In the genomic region with DNA sequence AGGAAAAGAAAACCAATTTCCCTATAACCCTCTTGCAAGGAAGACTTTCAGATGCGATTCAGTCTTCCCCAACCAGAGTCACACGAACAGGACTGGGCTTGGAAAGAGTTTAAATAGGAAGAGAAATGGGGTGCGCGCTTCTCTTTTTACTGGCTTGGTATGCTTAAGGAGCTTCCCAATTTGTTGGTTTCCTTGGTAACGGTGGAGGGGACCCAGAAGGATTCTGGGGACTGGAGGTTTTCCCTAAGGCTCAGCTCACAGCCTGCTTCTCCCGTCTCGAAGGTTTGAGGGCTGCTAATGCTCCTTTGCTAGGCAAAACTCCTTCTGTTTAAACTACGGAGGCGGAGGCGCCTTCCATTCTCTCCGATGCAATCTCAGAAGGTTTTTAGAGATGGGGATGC, we compare ENCODE assay signal across 9 mouse cellular contexts. TPM values are rescaled to one million over a fixed set of nuclear protein-coding genes. Genes with fewer than 3 reads are reported as not detected.
DNase-seq lines count a peak whose midpoint lies in the region; ATAC-seq and TF ChIP-seq lines count a peak whose summit lies in the region.
"Had no signal": no experiment of that assay in that cellular context is flagged by ENCODE, and none has a peak within 500 bp of the region (broad histone marks: within the 10 kb centered on the region; RNA-seq: fewer than 3 reads in every experiment).

No protein-coding gene starts in this region.

- DNase-seq in heart, postnatal 25 days (ENCODE audit: low spot score) = no peak
- peak; percentile 52 to 60 for DNase-seq in layer of hippocampus, postnatal 36 days
- DNase-seq in cerebellum, adult 2 months = no peak
- no peak for DNase-seq in thymus, postnatal 10 days (ENCODE audit: low spot score in 2 of 2)

- H3K9ac ChIP-seq in heart, embryonic 12.5 days = no peak overlapping the region
- H3K9ac ChIP-seq in forebrain, embryonic 12.5 days = peak overlapping the region; percentile 39
- H3K9ac ChIP-seq in neural tube, embryonic 14.5 days (replicated peaks; ENCODE audit: low read depth, low read length) = no peak overlapping the region; the same call in 1 of the 2 replicates

- H3K27ac ChIP-seq in heart, embryonic 12.5 days (ENCODE audit: poor library complexity, severe bottlenecking) = no peak overlapping the region
- peak overlapping the region; percentile 83 for H3K27ac ChIP-seq in forebrain, embryonic 12.5 days
- peak overlapping the region; percentile 71 for H3K27ac ChIP-seq in neural tube, embryonic 14.5 days (ENCODE audit: low read depth, low read length)
- no peak overlapping the region for H3K27ac ChIP-seq in cerebellum, adult 2 months (ENCODE audit: insufficient read depth, low read length)

- intact Hi-C loops in heart, postnatal 25 days (cut with DNase I) = no loop called here

- 0 out of 2 replicates have a peak, but pooled peaks cover 3% of the 10 kb centered on the region for H3K4me1 ChIP-seq in heart, embryonic 12.5 days (replicated peaks)
- peaks cover 31% of the 10 kb centered on the region for H3K4me1 ChIP-seq in forebrain, embryonic 12.5 days
- H3K4me1 ChIP-seq in neural tube, embryonic 14.5 days (ENCODE audit: control insufficient read depth, insufficient read depth, low read length) = peaks cover 8% of the 10 kb centered on the region; the same call in 1 of the 2 replicates
- no peaks in the 10 kb centered on the region for H3K4me1 ChIP-seq in cerebellum, adult 2 months (ENCODE audit: control insufficient read depth, insufficient read depth, low read length)

- 6% methylated on average over 11 of the region's 11 CpGs for WGBS in heart, embryonic 12.5 days
- WGBS in forebrain, embryonic 12.5 days = 2% methylated on average over 11 of the region's 11 CpGs
- WGBS in neural tube, embryonic 14.5 days = 5% methylated on average over 11 of the region's 11 CpGs
- WGBS in cerebellum, adult 2 months = 14% methylated on average over 11 of the region's 11 CpGs

- peaks cover 67% of the 10 kb centered on the region for H3K27me3 ChIP-seq in heart, embryonic 12.5 days (replicated peaks)
- H3K27me3 ChIP-seq in forebrain, embryonic 12.5 days = peaks cover 46% of the 10 kb centered on the region
- no peaks in the 10 kb centered on the region; the same call in 1 of the 2 replicates for H3K27me3 ChIP-seq in neural tube, embryonic 14.5 days (ENCODE audit: control insufficient read depth, insufficient read depth, low read length)
- H3K27me3 ChIP-seq in cerebellum, adult 2 months (ENCODE audit: control insufficient read depth, insufficient read depth, low read length) = peaks cover 2% of the 10 kb centered on the region; the same call in 1 of the 2 replicates

- peak overlapping the region; percentile 59 for H3K4me2 ChIP-seq in heart, embryonic 12.5 days
- peak overlapping the region; percentile 64 for H3K4me2 ChIP-seq in forebrain, embryonic 12.5 days
- H3K4me2 ChIP-seq in neural tube, embryonic 14.5 days (ENCODE audit: low read depth, low read length) = peak overlapping the region; percentile 51

- no peaks in the 10 kb centered on the region for H3K36me3 ChIP-seq in heart, embryonic 12.5 days
- H3K36me3 ChIP-seq in forebrain, embryonic 12.5 days (replicated peaks) = no peaks in the 10 kb centered on the region
- H3K36me3 ChIP-seq in neural tube, embryonic 14.5 days (ENCODE audit: control insufficient read depth, insufficient read depth, low read length) = no peaks in the 10 kb centered on the region

- no peak for TF ChIP-seq CTCF in cerebellum, adult 2 months (IDR thresholded peaks at IDR 0.05; ENCODE audit: borderline replicate concordance, insufficient read depth, low read depth, low read length)

- H3K4me3 ChIP-seq in heart, embryonic 12.5 days = peak overlapping the region; percentile 25
- peak overlapping the region; percentile 34 for H3K4me3 ChIP-seq in forebrain, embryonic 12.5 days (replicated peaks)
- 0 out of 2 replicates have a peak overlapping the region, but pooled peaks have one; percentile 17 for H3K4me3 ChIP-seq in neural tube, embryonic 14.5 days (ENCODE audit: low read depth, low read length)
- no peak overlapping the region for H3K4me3 ChIP-seq in cerebellum, adult 2 months (replicated peaks; ENCODE audit: insufficient read depth, low read depth, low read length)
- H3K4me3 ChIP-seq: erythroblast, embryonic 14.5 days had no signal

- 0 out of 2 replicates have a peak, but pooled peaks cover 3% of the 10 kb centered on the region for H3K9me3 ChIP-seq in heart, embryonic 12.5 days (replicated peaks)
- 0 out of 2 replicates have a peak, but pooled peaks cover 5% of the 10 kb centered on the region for H3K9me3 ChIP-seq in forebrain, embryonic 12.5 days
- no peaks in the 10 kb centered on the region for H3K9me3 ChIP-seq in neural tube, embryonic 14.5 days (ENCODE audit: control insufficient read depth, low read length)

- no peak for ATAC-seq in heart, embryonic 12.5 days (ENCODE audit: insufficient number of reproducible peaks, low FRiP score)
- peak; percentile 24; the same call in 1 of the 2 replicates for ATAC-seq in forebrain, embryonic 12.5 days (ENCODE audit: low FRiP score)
- no peak for ATAC-seq in neural tube, embryonic 14.5 days (ENCODE audit: low read depth)
- ATAC-seq in activated CD4-positive, CD25-positive, alpha-beta regulatory T cell, adult 4 months = no peak

- TF ChIP-seq POLR2A in cerebellum, adult 2 months (IDR thresholded peaks at IDR 0.05; ENCODE audit: borderline replicate concordance, insufficient read depth, low read length) = no peak

RNA-seq across cellular contexts. Expression of a gene that starts 41.7 kb away (rescaled TPM):
- 0.05 TPM in 2 replicates for polyA plus RNA-seq in heart, embryonic 12.5 days (2016; fragmentation: Nextera tagmentation; extraction: Ambion mirVana)
- total RNA-seq in heart, postnatal 25 days (2021) = 1 to 10 TPM in 1 of 2 experiments, under 1 TPM in 1; 0.99 to 1.9 TPM
- polyA plus RNA-seq in forebrain, embryonic 12.5 days (2016; fragmentation: Nextera tagmentation; extraction: Ambion mirVana) = 0.18 and 0.20 TPM in 2 replicates
- 1 to 10 TPM; 8.7 to 9.9 TPM for total RNA-seq in layer of hippocampus, postnatal 36 days (2021)
- polyA plus RNA-seq in neural tube, embryonic 14.5 days (2014; fragmentation: Nextera tagmentation; extraction: Ambion mirVana) = 0.03 and 0.23 TPM in 2 replicates
- polyA plus RNA-seq in cerebellum, adult 2 months (2012; rRNA removed) = 4.3 and 4.8 TPM in 2 replicates
- polyA plus RNA-seq in activated CD4-positive, CD25-positive, alpha-beta regulatory T cell, adult 4 months (2017; shearing (Covaris generic)) = not detected
- polyA plus RNA-seq: erythroblast, embryonic 14.5 days had no signal

Comparison
In these comparisons a context has a peak if more than half of its experiments do, and no peak if none do; other contexts are left out.
1. H3K27ac ChIP-seq: peak in forebrain, embryonic 12.5 days (single experiment) and neural tube, embryonic 14.5 days (single experiment); none in heart, embryonic 12.5 days (single experiment) and cerebellum, adult 2 months (single experiment).
2. DNase-seq: peak in layer of hippocampus, postnatal 36 days (2 of 2); none in heart, postnatal 25 days (single experiment), cerebellum, adult 2 months (0 of 2) and thymus, postnatal 10 days (0 of 2).
3. Peak in every context shown above with its lines, with median percentiles within 50 percentile points of each other: H3K4me2 ChIP-seq.